Mouse (Mus musculus) frontal cortex, adult (tissue): Measurements from ENCODE around the gene Tor4a.

Source experiments
- ATAC-seq: cut with Nextera tagmentation; 2 replicates; pipeline ENCODE4 v1.9.2; 2017; ENCODE audit warnings: mild to moderate bottlenecking, moderate library complexity, mixed read lengths; ENCODE audit not compliant: low TSS enrichment

The Tor4a gene

DNA sequence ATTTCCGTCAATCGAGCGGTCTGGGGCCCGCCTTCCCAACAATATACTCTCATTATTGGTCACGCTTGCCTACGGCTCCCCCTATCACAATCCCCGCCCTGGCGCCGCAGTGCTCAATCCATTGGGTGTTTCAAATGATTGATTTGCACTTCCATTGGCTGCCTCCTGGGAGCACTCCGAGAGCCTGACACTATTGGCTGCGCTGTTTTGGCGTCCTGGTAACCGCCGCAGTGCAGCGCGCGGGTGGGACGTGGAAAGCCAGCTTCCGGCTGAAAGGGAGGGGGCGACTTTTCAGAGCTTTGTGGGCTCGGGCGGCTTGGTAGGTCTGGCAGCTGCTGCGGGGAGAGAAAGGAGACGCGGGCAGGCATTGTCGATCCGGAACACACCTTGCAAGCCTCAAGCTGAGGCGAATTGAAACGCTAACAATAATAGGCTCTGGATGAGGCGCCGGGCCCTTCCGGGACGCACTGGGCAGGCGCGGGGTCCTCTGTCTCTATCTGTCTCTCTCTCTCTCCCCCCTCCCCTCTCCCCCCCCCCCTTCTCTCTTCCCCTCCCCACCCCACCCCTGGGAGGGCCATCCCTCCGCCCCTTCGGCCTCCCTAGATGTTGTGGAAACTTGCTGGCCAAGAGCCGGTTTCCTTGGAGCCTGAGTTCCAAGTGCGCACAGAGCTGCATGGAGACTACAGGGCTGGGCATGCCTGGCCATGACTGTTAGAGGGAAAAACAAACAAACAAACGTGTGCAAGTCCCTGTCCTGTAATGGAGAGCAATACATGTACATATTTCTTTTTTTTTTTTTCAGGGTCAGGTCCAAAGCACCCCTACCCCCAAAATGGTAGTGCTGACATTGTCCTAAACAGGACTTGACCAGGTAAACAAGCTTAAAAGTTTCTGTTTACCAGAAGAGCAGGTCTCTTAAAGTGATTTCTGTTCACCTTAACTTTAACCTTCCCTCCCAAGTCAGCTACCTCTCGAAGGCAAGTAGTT is 28.4 kb upstream of the Tor4a start:
- ATAC-seq = peak; percentile 83

DNA sequence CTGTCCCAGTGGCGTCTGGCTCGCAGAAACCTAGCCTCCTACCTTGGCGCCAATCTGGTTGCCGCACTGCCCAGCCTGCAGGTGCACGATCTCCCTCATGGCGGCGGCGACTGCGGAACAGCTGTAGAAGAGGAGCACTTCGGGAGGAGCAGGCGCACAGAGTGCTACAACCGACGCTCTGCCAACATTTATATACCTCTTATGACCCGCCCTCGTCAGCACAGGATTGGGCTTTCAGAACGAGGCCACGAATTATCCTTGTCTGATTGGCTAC is 27.7 kb upstream of the Tor4a start, which contains the start of gene Tubb4b:
TSS of gene Tubb4b (minus strand) at position 211 of the 274 bp plus-strand sequence.
- no peak for ATAC-seq

DNA sequence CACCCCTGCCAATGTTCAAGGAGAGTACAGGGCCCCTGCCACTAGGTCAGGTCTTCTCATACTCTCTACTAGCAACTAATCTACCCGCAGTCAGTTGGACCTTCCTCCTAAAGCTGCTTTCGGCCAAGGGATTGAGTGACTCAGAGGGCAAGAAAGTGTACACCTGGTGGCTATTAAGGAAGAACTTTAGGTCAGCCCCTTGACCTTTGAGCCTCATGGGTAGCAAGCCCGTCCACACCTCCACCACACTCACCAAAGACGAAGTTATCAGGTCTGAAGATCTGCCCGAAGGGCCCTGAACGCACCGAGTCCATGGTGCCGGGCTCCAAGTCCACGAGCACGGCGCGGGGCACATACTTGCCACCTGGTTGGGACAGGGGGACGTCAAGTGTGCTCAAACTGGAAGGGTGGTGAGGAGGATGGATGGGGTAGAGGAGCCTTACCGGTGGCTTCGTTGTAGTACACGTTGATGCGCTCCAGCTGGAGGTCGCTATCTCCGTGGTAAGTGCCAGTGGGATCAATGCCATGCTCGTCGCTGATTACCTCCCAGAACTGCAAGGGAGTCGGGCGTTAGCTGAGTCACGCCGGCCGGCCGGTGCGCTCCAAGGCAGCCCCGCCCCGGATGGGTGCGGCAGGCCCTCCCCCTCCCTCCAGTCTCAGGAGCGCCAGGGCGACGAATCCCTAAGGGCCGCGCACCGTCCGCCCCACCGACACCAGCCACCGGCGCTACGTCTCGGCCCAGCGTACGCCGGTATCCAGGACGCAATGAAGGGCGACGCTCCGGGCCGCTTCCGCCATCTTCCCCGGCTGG is 27.2 kb upstream of the Tor4a start:
- peak; percentile 44 for ATAC-seq

DNA sequence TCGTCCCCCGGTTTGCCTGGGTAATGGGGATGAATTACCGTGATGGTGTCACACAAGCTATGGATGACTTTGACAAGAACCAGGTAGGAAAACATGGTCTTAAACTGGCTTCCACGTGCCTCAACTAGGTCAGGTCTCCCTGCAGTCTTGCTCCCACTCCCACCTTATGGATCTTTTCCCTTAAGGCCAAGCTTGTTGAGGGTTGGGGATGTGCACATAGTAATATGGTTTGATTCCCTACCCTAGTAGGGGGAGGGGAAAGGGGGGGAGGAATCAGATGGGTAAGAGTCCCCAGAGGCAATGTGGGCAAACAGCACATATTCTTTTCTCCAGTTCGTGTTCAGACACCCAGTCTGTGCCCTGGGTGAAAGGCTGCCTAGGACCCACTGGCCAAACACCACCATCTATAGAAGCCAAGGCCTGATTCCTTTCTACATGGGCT is 24.7 kb upstream of the Tor4a start:
- ATAC-seq = no peak

DNA sequence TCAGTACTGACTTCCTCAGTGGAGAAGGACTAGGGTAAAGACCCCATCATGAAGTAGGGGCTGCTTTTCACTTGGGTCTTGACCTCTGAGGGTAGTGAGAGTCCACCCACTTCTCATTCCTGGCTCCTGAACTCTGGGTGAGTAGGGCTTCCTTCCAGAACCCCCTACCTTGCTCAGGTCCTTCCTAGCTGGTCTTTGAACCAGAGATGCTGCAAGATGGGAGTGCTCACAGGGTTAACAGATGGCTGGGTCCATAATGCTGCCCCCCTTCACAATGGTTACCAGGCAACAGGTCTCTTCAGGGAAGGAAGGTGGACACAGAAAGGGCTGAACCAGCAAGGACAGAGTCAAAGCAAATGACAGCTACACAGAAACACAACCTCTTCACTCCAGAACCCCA is 21.8 kb upstream of the Tor4a start, which contains the start of gene Fam166a:
TSS of gene Fam166a (plus strand) at position 301 of the 400 bp plus-strand sequence.
- no peak for ATAC-seq

DNA sequence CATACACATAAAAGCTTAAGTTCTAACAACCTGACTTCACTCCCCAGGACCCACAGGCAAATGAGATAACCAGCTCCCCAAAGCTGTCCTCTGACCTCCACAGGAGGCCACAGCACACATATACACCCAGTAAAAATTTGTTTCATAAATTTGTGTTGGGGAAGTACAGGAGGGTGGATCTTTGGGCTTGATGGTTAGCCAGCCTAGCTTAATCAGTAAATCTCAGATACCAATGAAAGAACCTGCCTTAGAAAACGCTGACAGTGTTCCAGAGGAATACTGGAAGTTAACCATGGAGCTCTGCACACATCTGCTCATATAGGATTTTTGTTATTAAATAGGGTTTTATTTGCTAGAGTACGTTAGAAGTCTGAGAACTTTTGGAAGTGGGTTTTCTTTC is 21.0 kb upstream of the Tor4a start:
- ATAC-seq = no peak

DNA sequence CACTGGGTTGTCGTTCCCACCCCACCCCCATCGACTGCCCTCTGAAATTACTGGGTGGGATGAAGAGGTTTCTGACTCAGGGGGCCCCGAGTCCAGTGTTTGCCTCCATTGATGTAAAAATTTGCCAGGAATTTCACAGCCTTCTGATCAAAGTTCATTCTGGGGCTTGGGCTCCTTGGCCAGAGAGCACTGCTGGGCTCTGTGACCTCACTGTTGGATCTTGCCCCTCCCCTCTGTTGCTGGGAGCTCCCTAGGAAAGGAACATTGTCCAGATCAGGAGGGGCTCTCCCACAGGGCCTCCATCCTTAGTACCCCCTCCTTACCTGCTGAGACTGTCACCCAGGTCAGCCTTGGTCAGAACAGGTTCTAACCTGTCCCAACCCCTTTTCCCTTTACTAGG is 17.8 kb upstream of the Tor4a start, which contains the start of gene Stpg3:
TSS of gene Stpg3 (minus strand) at position 194 of the 400 bp plus-strand sequence.
- ATAC-seq = no peak

DNA sequence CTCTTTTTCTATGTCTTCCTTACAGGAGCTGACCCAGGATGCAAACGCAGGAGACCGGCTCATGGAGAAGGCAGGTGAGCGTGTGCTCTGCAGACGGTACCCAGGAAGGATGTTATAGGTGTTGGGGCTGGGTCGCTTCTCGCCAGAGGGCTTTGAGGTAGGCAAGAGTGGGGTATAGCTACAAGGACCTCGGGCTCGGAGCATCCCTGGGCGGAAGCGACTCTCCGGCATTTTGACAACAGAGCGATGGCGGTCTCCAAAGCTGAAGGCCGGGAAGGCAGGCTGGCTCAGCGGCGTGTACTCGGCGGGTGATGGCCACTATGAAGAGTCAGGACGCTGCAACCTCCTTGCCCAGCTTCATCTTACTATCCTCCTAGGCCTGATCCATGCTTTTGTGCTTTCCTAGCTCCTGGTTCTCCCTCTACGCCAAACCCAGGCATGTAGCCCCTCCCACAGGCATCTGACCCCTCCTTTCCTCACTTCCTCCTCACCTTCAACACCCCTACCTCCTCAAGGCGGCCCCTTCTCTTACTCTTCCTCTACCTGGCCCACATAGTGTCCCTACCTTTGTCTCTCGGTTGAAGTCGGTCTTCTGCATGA is 16.7 kb upstream of the Tor4a start:
- no peak for ATAC-seq

DNA sequence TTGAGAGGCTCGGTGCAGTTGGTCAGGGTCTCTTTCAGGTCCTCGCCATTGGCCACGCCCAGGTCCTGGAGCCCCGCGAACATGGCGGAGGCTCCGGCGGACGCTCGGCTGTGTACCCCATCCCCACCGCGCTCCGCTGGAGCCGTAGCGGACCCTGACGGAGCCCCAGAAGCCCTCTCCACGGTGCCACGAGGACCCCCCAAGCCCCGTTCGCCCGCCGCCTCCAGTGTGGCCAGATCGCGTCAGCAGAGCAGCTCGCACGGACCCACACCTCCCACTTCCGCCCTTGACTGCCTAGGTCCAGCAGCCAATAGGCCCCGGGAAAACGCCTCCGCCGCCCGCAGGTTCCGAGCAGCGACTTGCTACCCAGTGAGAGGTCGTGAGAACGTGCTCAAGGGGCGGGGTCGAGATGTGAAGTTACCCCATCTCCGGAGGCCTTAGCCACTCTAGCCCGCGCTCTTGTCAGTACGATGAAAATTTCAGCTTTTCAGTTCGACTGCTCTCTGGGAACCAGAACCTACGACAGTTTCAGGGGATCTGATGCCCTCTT is 14.5 kb upstream of the Tor4a start, which contains the start of gene Nelfb:
TSS of gene Nelfb (minus strand) at position 369 of the 550 bp plus-strand sequence.
- ATAC-seq = peak; percentile 91

DNA sequence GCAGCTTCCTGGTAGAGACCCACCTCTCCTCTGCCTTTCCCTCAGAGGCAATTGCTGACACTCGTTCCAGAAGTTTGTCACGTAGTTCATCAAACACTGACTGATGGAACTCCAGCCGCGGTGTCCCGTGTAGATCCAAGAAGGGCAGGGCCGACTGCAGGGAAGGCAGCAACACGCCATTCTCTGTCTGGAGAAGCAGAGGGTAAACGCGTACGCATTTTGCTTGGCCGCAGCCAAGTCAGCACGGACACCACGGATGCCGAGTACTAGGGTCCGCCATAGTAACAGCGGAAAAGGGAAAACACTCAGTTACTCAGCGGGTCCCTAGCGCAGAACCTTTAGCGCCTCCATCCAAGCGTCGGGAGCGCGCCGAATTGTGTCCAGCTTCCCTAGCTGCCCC is 14.0 kb upstream of the Tor4a start:
- ATAC-seq = peak; percentile 36

DNA sequence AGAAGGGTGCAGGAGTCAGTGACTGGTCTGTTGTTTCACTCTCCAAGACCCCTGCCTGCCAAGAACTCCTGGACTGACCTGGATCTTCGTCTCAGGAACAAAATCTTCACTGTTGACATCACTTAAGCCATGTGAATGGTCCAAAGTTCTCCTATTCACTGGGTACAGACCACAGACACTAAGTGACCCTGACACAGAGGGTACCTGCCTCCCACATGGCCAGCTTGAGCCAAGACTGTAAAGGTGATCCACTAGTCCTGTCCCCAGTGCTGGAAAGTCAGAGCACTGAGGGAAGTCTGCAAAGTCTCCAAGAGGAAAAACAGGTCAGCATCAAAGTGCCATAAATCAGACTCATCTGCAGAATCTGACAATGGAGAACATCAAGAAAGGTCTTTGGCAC is 10.9 kb upstream of the Tor4a start:
- ATAC-seq = no peak

DNA sequence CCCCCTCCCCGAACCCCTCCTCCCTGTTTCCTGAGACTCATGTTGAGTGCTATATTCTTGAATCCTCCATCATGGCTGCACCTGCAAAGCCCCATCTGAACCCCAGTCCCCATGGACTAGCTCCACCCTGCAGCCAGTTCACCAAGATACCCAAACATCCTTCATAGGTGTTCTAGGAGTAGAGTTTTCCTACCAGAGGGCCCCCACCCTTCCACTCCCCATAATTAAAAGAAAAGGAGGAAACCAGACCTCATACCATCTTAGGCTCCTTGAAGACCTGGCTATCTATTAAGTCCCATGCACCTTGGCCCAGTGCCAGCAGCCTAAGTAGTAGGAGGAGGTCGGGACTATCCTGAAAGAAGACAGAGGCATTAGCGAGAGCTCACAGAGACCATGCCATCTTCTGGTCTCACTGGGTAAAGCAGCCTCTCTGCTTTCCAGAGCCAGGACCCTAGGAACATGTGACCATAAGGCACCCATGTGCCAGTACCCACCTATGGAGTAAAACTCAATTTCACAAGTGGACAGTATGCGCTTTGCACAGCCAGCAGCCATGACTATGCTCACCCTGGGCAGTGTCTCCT is 7.0 kb upstream of the Tor4a start:
- no peak for ATAC-seq

DNA sequence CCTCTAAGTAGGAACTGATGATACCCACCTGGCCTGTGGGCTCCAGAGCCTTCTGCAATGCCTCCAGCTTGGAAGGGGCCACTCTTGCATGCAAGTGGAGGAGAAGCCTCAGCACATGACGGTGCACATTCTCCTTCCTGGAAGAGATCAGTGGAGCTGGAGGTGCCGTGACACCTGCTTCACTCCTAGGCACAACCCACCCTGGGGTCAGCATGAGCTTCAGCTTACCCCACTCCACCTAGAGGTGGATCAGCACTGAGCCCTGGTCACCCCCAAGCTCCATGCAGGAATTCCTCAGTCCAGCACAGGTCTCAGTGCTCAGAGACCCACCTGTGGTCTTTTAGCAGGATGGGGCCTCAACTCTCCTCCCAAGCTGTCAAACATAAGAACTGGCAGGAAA is 3.9 kb upstream of the Tor4a start:
- ATAC-seq = no peak

DNA sequence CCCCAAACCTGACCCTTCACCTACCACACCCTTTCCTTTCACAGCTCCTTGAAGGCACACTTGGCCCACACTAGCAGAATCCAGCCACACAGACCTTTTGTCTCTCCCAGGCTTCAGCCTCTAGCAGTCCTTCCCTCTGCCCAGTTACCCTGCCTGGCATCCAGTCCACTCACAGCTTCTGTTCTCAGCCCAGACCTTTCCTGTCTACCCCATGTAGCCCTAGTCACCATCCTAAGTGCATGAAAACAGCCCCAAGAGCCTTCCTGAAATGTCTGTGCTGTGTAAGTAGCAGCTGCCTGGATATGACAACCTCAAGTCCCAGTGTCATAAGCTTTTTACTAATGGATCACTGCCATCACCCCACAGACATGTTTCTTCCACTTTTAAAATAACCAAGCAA is 1.3 kb upstream of the Tor4a start:
- no peak for ATAC-seq

DNA sequence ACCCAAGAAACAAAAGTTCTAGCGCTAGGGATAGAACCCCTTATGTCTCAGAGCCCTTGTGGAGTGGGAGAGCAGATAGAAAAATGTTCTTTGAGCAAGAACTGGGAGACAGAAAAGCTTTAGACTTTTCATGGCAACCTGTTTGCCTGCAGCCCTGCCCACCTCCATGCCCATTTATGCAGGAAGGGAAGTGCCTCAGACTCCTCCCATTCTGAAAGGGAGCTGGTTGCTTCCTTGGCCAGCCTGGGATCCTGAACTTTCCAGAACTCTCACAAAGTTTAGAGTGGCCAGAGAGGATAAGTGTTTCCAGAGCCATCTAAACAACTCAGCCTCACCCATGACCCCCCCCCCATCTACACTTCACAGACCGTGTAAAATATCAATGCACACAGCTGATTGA is 505 bp upstream of the Tor4a start:
- ATAC-seq = no peak

DNA sequence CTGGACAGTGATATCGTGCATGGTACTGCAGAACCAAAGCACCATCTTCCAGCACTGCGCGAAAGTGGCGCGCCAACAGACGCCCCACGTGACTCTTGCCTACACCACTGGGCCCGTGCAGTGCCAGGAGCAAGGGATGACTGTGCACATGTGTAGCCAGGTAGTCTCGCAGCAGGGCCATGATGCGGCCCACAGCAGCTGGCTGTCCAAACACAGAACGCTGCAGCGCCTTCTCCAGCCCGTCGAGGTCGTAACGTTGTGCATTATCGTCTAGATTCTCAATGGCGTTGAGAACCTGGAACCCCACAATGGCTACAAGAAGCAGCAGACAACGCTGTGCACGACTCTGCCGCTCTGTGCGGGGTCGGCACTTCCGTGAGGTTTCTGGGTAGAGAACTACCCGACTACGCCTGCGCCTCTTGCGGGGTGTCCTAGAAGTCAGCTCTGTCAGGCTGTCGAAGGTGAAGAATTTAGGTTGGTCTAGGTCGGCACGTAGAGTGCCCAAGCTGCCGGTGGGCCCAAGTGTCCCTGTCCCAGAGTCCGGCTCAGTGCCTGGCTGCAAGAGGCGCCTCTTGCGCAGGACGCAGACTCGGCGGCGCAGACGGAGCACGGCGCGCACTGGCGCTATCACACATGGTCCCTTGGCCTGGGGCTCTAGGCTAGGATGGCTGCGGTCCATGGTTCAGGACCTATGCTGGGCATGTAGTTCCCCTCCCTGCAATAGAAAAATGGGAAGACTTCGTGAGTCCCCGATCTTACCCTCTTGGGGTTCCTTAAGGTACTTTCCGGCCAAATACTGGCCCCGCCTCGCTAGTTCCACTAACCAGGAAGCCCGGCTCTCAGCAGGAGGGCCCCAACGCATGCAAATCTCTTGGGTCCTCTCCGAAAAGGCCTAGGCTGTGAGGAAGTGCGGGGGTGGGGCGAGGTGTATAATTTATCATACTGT is 1.2 kb downstream of the Tor4a start:
- no peak for ATAC-seq

DNA sequence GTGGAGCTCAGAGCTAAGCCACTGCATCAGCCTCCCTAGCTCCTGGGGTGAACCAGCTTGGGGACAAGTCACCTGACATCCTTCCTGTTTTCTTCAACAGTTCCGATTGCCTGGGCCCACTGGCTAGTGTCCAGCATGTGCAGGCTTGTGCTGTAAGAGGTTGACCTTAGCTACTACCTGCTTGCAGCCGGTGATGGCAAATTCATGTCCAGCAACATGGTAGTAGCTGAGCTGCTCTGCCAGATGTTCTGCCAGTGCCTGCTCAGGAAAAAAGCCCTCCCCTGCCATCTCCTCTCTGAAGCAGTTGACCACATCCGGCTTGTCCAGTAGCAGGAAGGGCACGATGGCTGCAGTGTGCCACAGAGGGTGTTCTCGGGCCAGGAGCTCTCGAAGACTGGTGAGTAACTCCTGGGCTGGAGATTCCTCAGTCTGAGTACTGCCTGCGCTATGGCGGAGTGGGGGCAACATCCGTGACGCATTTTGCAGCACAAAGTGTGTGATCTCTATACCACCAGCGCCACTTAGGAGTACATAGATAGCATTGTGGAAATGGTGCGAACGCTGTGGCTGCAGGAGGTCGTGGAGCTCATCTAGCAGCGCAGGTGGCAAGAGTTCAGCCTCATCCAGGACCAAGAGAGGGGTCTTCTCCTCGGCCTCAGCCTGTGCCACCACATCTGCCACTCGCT is 2.1 kb downstream of the Tor4a start:
- no peak for ATAC-seq

DNA sequence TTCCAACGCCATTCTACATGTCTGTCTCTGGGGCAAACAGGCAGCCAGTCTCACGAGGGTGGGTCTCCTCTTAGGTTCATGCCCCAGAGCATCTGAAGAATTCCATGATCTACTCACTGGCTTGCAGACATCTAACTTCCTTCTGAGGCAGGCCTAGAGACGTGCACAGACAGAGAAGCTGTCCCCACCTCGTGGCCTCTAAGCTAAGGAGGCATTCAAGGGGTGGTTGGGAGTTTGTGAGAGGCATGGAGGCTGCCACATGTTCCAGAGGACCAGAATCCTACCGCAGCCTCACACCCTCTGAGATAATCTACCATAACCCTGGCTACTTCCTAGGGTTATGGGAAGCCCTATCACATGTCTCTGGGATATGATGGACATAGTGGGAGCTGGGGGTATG is 2.7 kb downstream of the Tor4a start:
- no peak for ATAC-seq

DNA sequence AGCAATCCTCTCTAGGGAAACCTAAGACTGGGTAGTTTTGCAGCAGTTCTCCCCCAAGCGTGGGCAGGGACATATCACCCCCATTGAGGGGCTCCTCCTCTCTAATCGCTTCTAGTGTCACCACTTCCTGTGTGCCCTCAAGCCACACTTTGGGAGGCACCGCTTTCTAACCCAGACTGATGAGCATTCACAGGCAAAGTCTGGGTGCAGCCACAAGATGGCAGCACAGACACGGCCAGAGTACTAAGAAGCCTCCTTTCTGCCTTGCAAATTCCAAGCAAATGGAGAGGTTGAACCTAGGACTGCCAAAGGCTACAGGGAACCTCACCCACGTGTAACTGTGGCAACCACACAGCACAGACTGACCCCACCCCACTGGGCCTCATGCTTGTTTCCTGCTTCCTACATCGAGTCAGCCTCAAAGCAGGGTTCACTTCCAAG is 3.3 kb downstream of the Tor4a start:
- ATAC-seq = peak; percentile 95

DNA sequence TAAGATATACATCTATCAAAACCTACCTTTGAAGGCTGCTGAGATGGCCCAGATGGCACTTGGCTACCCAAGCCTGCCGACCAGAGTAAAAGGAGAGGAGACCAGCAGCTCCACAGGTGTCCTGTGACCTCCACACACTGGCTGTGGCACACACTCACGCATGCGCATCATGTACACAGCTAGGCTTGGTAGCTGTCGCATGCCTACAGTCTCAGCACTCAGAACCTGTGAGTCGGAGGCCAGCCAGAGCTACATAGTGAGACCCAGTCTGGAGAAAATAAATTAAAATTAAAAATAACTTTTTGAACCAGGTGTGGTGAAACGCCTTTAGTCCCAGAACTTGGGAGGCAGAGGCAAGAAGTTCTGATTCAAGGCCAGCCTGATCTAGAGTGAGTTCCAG is 8.8 kb downstream of the Tor4a start:
- ATAC-seq = no peak
